Mouse (Mus musculus): ENCODE results near the gene Trnau1ap. TPM values are rescaled to one million over a fixed set of nuclear protein-coding genes. Genes with fewer than 3 reads are reported as not detected.

Gene Trnau1ap
- total RNA-seq (2021): 10 to 100 TPM in 1 of 2 experiments, 1 to 10 TPM in 1; 9.9 to 10.4 TPM
- long read RNA-seq, experiment 1, transcript Trnau1ap-201 (9 exons, 1,130 nt): major isoform, 11 of 28 reads
- long read RNA-seq, experiment 1, partial matches to known transcripts: 13 of 28 reads
- long read RNA-seq, experiment 1, other reads (novel, unspliced or antisense): 4 of 28 reads
- long read RNA-seq, experiment 2, transcript Trnau1ap-201 (9 exons, 1,130 nt): major isoform, 15 of 29 reads
- long read RNA-seq, experiment 2, partial matches to known transcripts: 9 of 29 reads
- long read RNA-seq, experiment 2, other reads (novel, unspliced or antisense): 5 of 29 reads

DNA sequence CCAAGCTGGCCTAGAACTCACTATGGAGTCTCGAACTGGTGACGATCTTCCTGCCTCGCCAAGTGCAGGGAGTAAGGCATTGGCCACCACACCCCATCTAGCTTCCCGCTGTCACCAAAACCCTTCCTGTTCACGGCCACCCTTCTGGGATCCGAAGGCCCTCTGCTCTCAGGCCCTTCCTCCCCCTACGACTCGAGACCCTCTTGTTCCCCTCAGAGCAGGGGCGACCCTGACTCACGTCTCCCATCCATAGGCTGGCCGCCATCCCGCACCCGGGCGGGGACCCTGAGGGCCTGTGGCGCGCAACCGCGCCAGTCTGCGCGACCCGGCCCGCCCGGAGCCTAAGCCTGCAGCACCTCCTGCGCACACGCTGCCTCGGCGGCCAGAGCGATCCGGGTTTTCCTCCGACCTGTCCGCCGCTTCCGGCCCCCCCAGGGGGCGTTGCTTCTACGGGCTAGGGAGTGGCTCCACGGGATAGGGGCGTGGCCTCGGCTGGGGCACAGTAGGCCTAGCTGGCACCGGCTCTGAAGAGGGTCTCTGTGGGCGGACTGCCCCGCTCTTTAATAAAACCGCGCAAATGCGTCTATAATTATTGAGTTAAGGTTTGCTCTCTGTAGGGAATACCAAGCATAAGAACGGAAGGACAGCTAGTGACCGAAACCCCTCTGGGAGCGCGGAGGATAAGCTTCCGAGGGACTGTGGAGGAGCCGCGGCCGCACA is at the start of gene Trnau1ap:
Gene Trnau1ap, minus strand, starts transcription at position 424 of the 720 bp plus-strand sequence.
- peak; percentile 88 for DNase-seq

DNA sequence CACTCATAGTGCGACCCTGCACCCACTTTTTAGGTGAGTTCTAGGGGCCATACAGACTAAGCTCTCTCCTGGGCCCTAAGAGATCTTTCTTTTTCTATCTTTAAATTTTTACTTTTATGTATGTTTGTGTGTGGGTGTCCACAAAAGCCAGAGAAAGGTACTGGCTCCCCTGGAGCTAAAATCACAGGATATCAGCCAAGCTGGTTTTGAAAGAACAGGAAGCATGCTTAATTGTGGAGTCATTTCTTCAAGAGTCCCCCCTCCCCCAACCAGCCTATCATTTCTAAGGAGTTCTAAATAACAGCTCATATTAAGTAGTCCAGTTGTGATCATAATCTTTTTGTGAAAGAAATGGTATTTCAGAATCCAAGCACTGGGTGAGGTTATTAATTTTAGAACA is 44.5 kb upstream of the Trnau1ap start:
- DNase-seq: no peak

DNA sequence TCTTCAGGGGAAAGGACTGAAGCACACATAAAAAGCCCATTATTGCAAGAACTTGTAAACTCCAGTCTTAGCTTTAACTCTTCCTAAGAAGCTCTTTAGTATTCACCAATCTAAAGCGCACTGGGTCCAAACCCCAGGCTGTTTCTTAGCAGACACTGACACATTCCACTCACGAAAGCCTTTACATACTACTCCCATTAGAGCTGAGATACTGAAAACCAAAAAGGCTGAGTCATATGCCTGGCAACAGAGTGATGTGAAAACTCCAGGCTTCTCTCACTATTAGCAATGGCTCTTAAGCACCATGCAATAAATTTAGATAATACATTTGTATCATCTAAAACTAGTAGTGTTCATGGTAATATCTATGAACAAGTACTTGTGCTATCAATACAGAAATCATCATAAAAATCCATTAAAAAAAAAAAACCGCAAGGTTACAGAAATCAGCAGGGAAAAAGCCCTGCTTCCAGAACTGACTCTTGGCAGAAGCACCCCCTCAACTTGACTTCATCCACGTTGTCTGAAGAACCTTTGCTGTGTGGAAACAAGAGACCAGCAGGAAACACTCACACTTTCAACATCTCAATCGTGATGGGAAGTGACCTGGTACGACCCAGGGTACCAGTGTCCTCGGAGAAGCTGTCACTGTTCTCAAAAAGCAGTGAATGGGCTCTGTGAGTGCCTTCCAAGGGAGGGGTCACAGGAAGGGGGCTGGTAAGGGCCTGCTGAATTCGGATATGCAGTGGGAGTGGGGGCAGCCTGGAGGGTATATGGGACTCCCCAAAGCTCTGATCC is 40.8 kb upstream of the Trnau1ap start:
- no peak for DNase-seq

DNA sequence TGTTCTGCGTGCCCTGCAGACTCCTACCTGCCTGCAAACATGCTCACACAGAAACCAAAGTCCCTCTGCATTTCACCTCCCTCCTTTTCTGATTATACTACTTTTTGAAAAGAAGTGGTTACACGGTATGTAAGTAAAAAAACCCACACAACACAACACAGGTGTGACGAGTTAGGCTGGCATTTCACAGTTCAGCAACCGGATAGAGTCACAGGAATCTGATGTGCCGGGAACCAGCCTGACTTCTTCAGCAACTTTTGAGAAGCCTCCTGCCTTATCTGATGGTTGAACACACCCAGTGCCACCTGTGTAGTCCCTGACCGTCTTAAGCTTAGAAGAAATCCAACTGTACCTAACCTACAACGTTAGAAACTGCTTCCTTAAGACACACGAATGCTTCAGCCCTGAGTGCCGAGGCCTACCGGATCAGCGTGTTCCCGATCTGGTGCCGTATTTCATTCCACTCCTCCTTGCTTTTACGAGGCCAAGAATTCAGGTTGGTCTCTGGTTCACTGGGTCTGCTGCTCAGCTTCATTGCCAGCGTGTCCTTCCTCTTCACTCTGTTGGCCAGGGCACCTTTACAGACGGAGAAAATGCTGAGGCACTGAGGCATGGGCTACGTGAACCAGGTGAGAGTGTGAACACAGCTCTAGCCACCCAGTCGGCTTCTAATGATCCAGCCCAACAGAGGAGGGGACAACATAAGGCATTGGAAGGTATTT is 38.3 kb upstream of the Trnau1ap start:
- DNase-seq: no peak

DNA sequence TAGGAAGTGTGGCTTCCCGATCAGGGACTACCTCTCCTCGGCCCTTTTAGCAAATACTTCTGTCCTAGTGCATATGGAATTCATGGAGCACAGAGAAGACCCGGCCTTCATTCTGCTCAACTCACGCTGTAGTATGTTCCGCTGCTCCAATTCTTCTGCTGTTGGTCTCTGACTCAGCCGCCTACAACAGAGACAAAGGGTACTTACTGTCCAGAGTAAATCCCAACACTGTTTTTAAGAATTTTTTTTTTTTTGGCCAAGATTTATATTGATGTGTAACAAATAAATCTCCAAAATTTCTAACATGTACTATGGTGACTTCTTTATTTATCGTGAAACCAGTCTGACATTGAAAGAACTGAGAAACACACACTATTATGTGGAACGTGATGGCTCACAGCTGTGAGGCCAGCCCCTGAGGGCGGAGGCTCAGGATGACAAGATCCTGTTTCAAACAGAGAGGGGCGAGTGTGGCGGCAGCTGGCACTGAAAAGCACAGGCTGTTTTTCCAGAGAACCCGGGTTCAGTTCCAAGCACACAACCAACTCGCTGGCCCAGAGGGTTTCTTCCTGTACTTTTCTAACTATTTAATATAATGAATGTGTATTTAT is 36.2 kb upstream of the Trnau1ap start:
- no peak for DNase-seq

DNA sequence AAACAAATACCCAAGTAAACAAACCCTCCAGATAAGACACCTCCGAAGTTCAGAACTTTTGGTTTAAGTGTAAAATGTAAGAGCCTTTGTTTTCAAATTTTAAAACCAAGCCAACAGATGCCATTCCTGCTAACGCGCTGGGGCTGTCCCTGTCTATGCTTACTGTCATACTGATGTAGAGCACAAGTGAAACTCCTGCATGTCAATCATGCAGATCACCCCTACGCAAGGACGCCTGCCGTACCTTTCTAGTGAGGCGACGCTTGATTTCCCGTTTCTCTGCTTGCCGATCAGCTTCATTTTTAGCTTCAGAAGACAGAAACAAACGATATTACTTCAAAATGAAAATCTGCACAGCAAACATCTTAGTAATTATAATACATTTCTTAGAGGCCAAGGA is 34.1 kb upstream of the Trnau1ap start:
- no peak for DNase-seq

DNA sequence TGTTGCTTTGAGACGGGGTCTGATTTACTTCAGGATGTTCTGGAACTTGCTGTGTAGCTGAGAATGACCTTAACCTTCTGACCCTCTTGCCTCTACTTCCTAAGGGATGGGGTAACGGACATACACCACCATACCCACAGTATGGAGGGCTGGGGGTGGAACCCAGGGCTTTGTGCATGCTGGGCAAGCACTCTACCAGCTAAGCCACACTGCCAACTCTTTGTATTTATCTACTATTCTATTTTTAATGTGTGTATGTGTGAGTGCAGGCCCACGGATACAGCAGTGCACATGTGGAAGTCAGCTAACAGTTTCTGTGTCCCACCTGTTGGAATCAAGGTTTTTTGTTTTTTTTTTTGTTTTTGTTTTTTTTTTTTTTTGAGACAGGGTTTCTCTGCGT is 30.2 kb upstream of the Trnau1ap start:
- no peak for DNase-seq

DNA sequence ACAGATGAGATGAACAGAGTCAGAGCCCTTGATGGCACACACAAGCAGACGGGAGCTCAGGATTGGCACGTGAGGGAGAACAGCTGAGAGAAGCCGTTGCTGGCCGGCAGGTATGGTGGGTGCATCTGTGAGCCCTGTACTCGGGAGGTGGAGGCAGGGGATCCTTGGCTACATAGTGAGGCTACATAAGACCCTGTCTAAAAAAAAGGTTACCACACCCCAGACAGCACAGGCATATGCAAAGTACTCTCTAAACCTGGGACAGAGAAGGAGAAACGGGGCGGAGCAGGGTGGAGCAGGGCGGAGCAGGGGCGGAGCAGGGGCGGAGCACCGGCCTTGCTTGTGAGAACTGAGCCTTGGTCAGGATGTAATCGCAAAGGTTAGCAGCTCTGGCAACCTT is 26.8 kb upstream of the Trnau1ap start:
- DNase-seq: peak; percentile 26

DNA sequence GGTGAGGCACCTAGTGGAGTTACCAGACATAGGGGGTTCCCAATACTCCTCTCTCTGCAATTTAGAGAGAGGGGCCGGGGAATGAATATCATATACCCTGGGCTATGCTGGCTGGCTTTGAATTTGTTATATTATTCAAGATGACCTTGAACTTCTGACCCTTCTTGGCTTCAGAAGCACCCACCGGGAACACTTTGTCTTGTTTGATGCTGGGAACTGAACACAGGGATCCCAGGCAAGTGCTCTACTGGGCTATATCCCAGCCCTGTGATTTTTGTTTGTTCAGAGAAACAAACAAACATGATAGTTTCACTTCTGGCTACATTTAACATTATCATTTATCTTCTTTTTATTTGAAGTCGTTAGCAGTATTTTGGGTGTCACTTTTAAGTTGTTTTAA is 26.1 kb upstream of the Trnau1ap start:
- no peak for DNase-seq

DNA sequence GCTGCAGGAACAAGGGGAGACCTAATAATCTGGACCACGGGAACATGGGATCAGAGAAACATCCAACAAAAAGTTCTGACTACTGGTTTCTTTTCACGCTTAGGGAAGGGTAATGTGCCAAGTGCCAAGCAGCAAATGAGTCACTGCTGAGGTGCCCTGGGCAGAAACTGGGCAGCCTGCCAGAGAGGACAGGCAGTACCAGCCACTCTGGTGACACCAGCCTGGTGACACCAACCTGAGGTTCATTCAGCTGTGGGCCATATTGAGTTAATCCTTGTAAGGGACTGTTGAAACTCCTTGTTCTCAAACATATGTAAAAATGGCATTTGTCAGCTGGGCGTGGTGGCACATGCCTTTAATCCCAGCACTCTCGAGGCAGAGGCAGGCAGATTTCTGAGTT is 25.2 kb upstream of the Trnau1ap start:
- DNase-seq: no peak

DNA sequence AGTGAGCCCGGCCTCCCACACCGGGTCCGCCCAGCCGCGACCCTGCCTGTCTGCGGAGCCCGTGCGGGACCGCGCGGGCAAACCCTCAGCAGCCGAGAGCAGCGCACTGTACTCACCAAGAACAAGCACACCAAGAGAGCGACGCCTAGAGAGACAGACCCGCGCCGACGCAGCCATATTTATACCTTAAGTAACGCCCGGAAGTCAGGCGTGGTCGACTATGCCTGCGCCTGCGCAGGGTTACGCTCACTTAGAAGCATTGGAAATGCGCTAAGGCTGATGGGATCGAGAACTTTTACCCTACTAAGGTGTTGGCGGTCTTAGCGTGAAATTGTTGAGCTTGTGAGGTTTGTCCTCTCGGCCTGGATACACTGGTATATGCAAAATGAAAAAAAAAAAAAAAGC is 24.1 kb upstream of the Trnau1ap start, which contains the start of gene Rcc1:
Gene Rcc1, minus strand, starts transcription at position 125 of the 405 bp plus-strand sequence.
- DNase-seq: peak; percentile 87

DNA sequence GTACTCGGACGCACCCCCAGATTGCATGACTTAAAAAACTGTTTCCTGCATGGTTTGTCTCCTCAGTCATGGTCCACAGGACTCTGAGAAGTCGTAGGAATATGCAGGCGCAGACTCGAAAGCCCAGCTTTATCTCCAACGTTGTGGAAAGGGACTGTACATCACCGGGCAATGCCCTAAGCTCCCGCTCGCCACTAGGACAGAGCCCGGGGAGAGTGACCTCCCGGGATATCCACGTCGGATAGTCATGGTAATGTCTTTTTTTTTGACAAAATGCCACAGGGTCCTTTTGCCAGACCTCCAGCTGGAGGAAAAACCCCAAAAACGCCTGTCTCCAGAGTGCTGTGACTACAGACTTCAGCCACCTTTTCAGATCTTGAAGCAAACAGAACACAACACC is 23.4 kb upstream of the Trnau1ap start:
- DNase-seq: peak; percentile 13

DNA sequence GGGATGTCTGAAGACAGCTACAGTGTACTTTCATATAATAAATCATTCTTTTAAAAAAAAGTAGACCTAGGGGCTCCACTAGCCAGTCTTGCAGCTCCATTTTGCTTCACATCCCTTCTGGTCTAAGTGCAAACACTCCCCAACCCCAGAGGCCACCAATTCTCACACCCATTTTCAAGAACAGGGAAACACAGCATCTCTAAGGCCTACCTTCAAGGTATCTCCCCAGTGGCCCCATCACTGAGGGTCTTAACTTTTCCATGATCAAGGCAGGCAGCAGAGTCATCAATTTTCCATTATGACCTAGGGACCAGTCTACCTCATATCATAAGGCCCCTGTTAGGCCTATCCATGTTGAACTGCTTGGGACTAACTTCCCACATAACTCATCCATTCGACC is 22.1 kb upstream of the Trnau1ap start:
- DNase-seq: no peak

DNA sequence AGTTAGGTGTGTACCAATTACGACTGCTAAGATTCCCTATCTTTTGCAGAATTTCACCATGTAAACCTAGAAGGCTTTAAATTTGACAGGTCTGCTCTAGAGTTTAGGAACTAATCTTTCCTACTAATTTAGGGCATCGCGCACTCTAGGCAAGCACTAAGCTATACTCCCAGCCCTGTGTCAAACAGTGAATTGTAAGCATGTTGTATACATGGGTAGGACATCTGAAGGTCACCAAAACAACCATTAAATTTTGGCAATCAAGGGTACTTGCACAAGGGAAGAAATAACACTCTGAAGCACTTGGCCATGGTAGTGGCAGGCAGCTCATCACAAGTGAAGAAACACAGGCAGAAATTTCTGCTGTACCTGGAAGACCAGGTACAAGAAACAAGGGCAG is 21.5 kb upstream of the Trnau1ap start:
- DNase-seq: no peak

DNA sequence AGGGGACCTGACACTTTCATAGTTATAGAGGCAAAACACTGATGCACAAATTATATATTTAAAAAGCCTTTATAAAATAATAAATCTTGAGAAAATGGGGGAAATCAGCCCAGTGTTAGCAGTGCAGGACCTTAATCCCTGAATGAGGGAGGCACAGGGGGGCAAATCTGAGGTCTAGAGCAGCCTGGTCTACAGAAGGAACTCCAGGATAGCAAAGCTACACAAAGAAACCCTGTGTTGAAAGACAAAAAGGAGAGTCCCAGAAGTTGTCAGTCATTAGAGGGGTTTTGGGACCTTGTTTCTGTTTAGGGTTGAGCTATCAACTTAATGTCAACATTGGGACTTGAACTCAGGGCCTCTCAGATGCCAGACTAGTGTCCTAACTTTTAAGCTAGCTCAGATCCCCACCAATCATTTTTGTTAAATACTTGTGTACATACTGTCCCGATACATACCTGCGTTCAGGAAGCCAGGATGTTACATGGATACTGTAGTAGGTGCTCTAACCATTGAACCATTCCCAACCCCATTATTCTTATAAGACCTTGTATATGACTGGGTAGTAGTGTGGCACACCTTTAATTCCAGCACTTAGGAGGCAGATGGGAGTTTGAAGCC is 20.9 kb upstream of the Trnau1ap start:
- DNase-seq: no peak

DNA sequence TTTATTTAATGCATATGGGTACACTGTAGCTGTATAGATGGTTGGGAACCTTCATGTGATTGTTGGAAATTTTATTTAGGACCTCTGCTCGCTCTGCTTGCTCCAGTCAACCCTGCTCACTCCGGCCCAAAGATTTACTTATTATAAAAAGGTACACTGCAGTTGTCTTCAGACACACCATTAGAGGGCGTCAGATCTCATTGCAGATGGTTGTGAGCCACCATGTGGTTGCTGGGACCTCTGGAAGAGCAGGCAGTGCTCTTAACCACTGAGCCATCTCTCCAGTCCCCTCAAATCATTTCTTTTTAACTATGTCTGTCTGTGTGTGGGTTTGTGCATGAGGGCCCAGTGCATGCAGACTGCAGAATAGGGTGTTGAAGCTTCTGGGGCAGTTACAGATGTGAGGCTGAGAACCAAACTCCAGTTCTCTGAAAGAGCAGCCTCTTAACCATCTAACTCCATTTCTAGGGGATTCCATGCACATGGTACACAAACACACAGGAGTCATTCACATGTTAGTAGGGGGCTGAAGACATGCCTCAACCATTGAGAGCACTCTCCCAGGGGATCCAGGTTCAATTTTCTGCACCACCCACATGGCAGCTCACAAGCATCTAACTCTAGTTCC is 20.3 kb upstream of the Trnau1ap start:
- no peak for DNase-seq

DNA sequence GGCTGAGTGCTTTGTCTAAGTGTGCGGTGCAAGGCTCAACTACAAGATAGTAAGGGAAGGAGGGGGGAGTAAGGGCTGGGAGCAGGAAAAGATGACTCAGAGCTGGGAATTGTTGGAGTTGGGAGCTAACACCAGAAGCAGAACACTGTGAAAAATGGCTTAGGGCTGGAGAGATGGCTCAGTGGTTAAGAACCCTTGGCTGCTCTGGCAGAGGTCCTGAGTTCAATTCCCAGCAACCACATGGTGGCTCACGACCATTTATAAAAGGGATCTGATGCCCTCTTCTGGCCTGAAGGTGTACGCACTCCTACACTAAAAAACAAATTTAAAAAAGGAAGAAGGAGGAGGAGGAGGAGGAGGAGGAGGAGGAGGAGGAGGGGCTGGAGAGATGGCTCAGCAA is 17.3 kb upstream of the Trnau1ap start:
- no peak for DNase-seq

DNA sequence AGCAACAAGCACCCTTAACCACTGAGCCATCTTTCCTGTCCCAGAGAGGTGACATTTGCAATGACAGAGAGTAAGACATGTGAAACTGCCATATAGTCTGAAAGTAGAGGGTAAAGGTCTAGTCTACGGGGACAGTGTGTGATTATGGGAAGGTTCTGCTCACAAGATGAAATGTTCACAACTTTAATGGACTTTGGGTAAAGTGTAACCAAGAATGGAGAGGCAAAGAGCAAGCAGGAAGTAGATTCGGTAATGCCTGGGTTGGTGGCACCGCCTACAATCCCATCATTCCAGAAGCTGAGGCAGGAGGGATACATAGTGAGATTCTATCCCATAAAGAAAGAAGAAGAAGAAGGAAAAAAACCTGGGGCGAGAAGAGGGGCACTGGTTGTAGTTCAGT is 16.9 kb upstream of the Trnau1ap start:
- DNase-seq: no peak

DNA sequence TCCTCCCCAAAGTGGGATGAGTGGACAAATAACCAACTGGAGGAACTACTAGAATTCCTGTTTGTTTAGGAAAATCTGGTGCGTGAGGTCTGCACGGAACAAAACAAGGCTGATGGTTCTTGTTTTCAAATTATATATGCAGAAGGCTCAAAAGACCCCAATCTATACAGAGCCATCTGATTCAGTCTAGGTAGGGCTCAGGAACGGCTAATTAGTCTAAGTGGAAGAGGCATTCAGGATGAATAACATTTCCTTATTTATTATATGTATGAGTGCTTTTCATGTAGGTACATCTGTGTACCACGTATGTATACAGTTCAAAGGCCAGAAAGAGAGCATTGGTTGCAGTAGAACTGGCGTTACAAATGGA is 16.5 kb upstream of the Trnau1ap start:
- no peak for DNase-seq

DNA sequence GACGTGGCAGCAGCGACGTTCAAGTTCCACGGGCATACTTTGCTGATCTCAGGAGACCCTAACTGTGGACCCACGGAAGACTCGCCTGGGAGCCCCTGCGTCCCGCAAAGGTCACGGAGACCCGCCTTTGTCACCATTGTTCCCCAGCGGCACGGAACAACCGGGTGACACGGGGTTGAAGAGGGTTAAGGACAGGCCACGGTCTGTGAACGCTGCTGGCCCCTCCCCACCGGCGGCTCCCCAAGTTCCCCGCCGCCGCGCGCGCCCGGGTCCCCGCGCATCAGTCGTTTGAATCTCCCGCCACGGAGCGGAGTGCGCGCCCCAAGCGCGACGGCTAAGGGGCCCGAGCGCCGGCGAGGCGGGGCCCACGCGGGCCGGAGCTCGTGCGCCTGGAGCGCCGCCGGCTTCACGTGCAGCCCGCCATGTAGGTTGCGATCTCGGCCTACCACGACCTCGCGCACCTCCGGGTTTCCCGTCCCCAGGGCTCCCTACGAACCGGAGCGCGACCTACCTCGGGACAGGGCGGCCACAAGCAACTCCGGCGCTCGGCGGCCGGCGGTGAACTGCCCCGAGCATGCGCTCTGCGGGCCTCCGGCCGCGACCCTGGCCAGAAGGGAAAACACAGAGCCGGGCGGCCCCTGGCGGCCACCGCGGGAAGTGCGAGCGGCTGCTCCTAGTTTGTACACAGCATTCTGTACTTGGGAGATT is 16.0 kb upstream of the Trnau1ap start:
- DNase-seq: peak; percentile 89

All from gastrocnemius, postnatal 25 days (tissue).